Mouse (Mus musculus): Measurements from ENCODE around the gene Mafk. TPM values are rescaled to one million over a fixed set of nuclear protein-coding genes. Genes with fewer than 3 reads are reported as not detected.

Gene Mafk
- polyA plus RNA-seq, 1 experiment from 2014 or later: 18.3 TPM

DNA sequence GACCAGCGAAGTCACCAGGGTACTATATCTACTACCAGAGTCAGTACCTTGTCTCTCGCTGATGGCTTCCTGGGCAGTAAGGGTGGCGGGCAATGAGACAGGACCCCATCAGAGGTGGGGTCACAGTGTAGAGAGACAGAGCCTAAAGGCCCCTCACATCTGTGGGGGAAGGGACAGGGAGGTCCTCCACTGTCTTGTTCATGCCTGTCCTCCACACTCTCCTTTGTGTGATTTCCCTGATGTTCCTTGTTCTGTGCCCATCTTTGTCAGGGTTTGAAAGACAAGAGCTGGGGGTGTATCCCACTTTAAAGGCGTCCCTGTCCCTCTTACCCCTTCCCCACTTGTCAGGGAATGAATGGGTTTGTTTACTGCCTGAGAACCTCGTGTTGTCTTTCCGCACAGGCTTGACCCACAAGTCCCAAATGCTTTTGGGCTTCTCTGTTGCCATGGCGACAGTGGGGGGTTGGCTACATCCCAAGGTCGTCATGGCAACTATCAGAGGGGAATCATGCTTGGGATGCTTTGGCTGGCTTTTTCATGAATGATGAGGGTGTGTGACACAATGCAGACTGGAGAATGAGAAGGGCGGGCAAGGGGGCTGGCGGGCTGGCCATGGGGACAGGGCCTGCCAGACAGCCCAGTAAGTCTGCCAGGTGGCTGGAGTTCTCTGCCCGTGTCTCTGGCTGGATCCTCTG is 6.3 kb downstream of the Mafk start:
- Histone ChIP-seq H3K9me3 (no peaks in the 10 kb centered on the region), H3K4me1 (peaks cover 55% of the 10 kb centered on the region), H3K4me2 (peak overlapping the region; percentile 49), H3K36me3 (peaks cover 23% of the 10 kb centered on the region; the same call in 1 of the 2 replicates), H3K9ac (no peak overlapping the region), H3K4me3 (replicated peaks) (peak overlapping the region; percentile 10), H3K27ac (peak overlapping the region; percentile 73), H3K27me3 (replicated peaks) (no peaks in the 10 kb centered on the region)
- 37% methylated on average over 11 of the region's 11 CpGs for WGBS
- no peak for ATAC-seq (ENCODE audit: insufficient read depth, low FRiP score, low read depth)

DNA sequence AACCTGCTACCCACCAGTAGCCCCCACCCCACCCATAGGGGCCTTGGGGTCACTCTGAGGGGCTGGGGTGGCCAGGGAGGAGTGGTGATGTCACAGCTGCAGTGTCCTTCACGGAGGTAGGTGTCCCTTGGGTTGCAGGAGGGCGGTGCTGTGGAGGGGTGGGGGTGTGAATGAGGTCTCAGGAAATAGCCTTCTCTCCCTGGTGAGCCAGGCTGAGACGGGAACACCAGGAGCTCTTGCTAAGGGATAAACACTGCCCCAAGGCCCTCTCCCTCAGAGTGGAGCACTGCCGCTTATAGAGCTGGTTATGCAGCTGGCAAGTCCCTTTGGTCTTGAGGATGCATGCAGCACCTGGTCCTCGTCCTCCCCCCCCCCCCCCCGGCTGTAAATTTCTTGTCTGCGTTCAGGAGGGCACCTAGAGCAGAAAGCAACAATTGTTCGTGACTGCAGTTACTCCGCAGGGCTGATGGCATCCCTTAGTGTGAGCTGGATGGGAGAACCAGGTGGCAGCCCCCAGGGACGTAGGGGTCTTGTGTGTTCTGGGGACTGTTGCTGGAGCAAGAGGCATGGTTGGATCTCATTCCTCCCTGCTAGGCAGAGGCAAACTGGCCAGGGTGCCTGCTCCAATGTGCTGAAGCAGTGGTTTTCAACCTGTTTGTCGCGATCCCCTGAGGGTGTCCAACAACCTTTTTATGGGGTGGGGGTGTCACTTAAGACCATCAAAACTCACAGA is 7.0 kb downstream of the Mafk start:
- ATAC-seq (ENCODE audit: insufficient read depth, low FRiP score, low read depth): no peak
- 53% methylated on average over 12 of the region's 12 CpGs for WGBS

DNA sequence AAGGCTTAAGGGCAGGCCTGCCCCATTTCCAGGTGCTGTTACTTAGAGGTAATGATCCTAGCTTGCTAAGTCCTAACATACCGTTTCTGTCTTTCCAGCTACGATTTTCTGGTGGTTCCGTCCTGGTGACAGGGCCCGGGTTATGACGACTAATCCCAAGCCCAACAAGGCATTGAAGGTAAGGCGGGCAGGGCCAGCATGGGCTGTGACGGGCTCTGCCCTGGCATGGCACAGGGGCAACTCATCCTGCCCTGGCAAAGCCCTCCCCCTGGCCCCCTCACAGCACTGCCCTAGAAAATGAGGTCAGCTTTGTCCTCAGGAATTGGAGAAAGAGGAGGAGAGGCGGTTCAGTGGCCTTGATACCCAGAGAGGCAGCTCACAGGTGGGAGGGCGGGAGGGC is 7.7 kb downstream of the Mafk start:
- Histone ChIP-seq H3K9ac (no peak overlapping the region), H3K4me1 (peaks cover 48% of the 10 kb centered on the region), H3K27ac (no peak overlapping the region), H3K4me3 (replicated peaks) (no peak overlapping the region), H3K9me3 (no peaks in the 10 kb centered on the region), H3K4me2 (no peak overlapping the region), H3K36me3 (peaks cover 23% of the 10 kb centered on the region; the same call in 1 of the 2 replicates), H3K27me3 (replicated peaks) (no peaks in the 10 kb centered on the region)
- no peak for ATAC-seq (ENCODE audit: insufficient read depth, low FRiP score, low read depth)
- 90% methylated on average over 9 of the region's 9 CpGs for WGBS

More for the DNA sequence above, 7.0 kb downstream of the Mafk start:
- Histone ChIP-seq H3K9ac (no peak overlapping the region), H3K4me1 (peaks cover 48% of the 10 kb centered on the region), H3K27ac (peak overlapping the region; percentile 40; the same call in 1 of the 2 replicates), H3K36me3 (peaks cover 23% of the 10 kb centered on the region; the same call in 1 of the 2 replicates), H3K4me2 (no peak overlapping the region), H3K27me3 (replicated peaks) (no peaks in the 10 kb centered on the region), H3K9me3 (no peaks in the 10 kb centered on the region), H3K4me3 (replicated peaks) (no peak overlapping the region)

GRCm38 (mm10) chr5:139799801-139800590 is 8.7 kb downstream of the Mafk start:
- H3K27ac ChIP-seq: no peak overlapping the region
- H3K27me3 ChIP-seq (replicated peaks): no peaks in the 10 kb centered on the region
- H3K9me3 ChIP-seq: no peaks in the 10 kb centered on the region
- H3K36me3 ChIP-seq: peaks cover 23% of the 10 kb centered on the region; the same call in 1 of the 2 replicates
- no peak overlapping the region for H3K4me3 ChIP-seq (replicated peaks)
- no peak overlapping the region for H3K4me2 ChIP-seq
- H3K4me1 ChIP-seq: peaks cover 48% of the 10 kb centered on the region
- no peak for ATAC-seq (ENCODE audit: insufficient read depth, low FRiP score, low read depth)
- no peak overlapping the region for H3K9ac ChIP-seq
- WGBS: 93% methylated on average over 33 of the region's 33 CpGs

DNA sequence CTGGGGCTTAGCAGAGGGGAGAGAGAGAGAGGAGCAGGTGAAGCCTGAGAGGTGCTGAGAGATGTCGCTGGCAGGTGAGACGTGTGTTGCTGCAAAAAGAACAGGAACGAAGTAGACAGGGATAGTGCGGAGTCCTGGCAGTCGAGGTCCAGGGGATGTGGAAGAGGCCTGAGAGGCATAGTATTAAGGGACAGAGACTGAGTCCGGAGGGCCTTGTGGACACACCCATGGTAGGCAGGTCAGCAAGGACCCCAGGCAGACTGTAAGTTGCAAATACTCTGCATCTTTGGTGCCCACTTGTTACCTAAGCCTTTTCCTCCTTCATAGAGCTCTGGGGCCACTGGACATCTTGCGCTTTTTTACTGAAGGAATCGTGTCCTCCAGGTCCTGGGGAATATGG is 9.9 kb downstream of the Mafk start:
- H3K4me2 ChIP-seq: no peak overlapping the region
- no peak overlapping the region for H3K27ac ChIP-seq
- no peak for ATAC-seq (ENCODE audit: insufficient read depth, low FRiP score, low read depth)
- peaks cover 42% of the 10 kb centered on the region for H3K4me1 ChIP-seq
- H3K36me3 ChIP-seq: peaks cover 23% of the 10 kb centered on the region; the same call in 1 of the 2 replicates
- 94% methylated on average over 8 of the region's 8 CpGs for WGBS
- no peak overlapping the region for H3K9ac ChIP-seq
- H3K27me3 ChIP-seq (replicated peaks): no peaks in the 10 kb centered on the region
- H3K4me3 ChIP-seq (replicated peaks): no peak overlapping the region
- no peaks in the 10 kb centered on the region for H3K9me3 ChIP-seq

DNA sequence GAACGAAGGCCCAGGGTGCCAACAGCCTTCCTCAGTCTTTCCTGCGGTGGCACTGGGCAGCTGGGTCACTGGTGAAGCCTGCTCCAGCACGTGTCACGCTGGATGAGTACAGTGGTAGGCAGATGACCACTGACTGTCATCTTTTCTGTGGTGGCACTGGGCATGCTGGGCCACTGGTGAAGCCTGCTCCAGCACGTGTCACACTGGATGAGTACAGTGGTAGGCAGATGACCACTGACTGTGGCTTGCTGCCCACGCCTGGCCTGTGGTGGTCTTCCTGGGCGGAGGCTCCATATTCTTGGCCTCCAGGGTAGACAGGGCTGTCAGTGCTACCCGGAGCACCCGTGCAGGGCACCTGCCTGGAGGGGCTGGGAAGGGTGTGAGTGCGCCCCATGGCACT is 10.6 kb downstream of the Mafk start:
- no peaks in the 10 kb centered on the region for H3K9me3 ChIP-seq
- H3K4me1 ChIP-seq: peaks cover 35% of the 10 kb centered on the region
- no peak for ATAC-seq (ENCODE audit: insufficient read depth, low FRiP score, low read depth)
- no peak overlapping the region for H3K9ac ChIP-seq
- no peak overlapping the region for H3K4me2 ChIP-seq
- peaks cover 23% of the 10 kb centered on the region; the same call in 1 of the 2 replicates for H3K36me3 ChIP-seq
- H3K4me3 ChIP-seq (replicated peaks): no peak overlapping the region
- H3K27me3 ChIP-seq (replicated peaks): no peaks in the 10 kb centered on the region
- no peak overlapping the region for H3K27ac ChIP-seq
- WGBS: 93% methylated on average over 10 of the region's 10 CpGs

DNA sequence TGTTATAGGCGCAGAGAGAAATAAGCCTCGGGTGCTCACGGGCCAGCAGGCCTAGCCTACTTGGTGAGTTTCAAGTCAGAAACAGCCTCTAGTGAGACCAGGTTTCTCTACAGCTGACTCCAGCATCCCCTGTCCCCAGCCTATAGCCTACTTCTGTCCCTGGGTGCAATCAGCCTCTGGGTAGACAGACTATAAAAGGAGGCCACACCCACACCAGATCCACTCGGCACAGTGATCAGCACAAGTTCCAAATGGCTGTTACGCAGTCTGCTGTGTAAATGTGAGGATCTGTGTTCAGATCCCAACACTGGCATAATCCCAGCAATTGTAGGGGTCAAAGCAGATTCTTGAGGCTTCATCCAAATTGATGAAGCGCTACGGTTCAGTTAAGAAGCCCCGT is 11.9 kb downstream of the Mafk start:
- no peak for ATAC-seq (ENCODE audit: insufficient read depth, low FRiP score, low read depth)
- H3K27ac ChIP-seq: peak overlapping the region; percentile 31; the same call in 1 of the 2 replicates
- H3K36me3 ChIP-seq: peaks cover 23% of the 10 kb centered on the region; the same call in 1 of the 2 replicates
- H3K9ac ChIP-seq: no peak overlapping the region
- no peaks in the 10 kb centered on the region for H3K9me3 ChIP-seq
- WGBS: 76% methylated on average over 8 of the region's 8 CpGs
- H3K4me1 ChIP-seq: peaks cover 23% of the 10 kb centered on the region
- H3K4me3 ChIP-seq (replicated peaks): no peak overlapping the region
- peak overlapping the region; percentile 11; the same call in 1 of the 2 replicates for H3K4me2 ChIP-seq
- no peaks in the 10 kb centered on the region for H3K27me3 ChIP-seq (replicated peaks)

DNA sequence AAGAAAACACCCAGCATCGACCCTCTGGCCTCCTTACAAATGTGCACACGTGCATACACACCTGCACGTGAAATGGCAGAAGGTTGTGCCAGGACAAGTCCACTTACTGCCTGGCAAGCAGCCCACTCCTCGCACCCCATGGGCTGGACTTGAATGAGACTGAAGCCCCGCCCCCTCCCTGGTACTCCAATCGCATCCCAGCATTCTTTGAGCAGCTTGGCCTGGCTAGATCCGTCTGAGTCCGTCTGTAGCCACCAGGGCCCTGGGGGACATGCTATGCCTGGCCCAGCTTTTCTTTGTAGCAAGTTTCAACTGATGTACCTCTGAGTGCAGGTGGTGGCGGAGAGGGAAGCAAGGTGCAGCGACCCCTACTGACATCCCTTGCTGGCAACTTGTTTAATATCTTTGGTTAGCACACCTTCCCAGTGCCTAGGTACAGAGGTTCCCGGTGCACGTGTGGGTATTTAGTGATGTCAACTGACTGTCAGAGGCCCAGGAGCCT is 12.3 kb downstream of the Mafk start:
- peak overlapping the region; percentile 11 for H3K4me2 ChIP-seq
- no peaks in the 10 kb centered on the region for H3K27me3 ChIP-seq (replicated peaks)
- H3K4me3 ChIP-seq (replicated peaks): no peak overlapping the region
- H3K9ac ChIP-seq: no peak overlapping the region
- no peaks in the 10 kb centered on the region for H3K9me3 ChIP-seq
- H3K27ac ChIP-seq: peak overlapping the region; percentile 17; the same call in 1 of the 2 replicates
- WGBS: 13% methylated on average over 12 of the region's 12 CpGs
- peak; percentile 51 for ATAC-seq (ENCODE audit: insufficient read depth, low FRiP score, low read depth)
- peaks cover 23% of the 10 kb centered on the region; the same call in 1 of the 2 replicates for H3K36me3 ChIP-seq
- H3K4me1 ChIP-seq: peaks cover 18% of the 10 kb centered on the region; the same call in 1 of the 2 replicates

DNA sequence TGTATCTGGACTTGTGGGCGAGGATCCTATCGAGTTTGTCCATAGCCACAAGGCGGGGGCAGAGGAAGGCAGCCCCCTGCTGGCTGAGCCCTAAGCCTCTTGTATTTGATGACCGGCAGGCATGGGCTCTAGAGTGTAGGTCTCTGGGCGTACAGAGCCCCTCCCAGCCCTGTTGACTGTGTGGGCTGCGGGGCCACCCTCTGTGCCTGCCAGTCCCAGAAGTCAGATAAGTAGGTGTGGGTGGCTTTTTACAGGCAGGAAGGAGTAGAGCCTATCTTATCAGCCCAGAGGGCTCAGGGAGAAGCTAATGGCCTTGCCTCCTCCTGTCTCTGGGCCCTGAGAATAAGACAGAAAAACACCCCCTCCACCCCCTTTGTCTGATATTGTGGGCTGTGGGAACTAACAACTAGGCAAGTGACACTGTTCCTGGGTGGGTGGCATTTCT is 12.8 kb downstream of the Mafk start:
- H3K4me1 ChIP-seq: peaks cover 18% of the 10 kb centered on the region; the same call in 1 of the 2 replicates
- no peak overlapping the region for H3K9ac ChIP-seq
- peak overlapping the region; percentile 11 for H3K4me2 ChIP-seq
- peaks cover 23% of the 10 kb centered on the region; the same call in 1 of the 2 replicates for H3K36me3 ChIP-seq
- ATAC-seq (ENCODE audit: insufficient read depth, low FRiP score, low read depth): peak; percentile 95
- no peaks in the 10 kb centered on the region for H3K27me3 ChIP-seq (replicated peaks)
- no peak overlapping the region for H3K4me3 ChIP-seq (replicated peaks)
- no peaks in the 10 kb centered on the region for H3K9me3 ChIP-seq
- H3K27ac ChIP-seq: peak overlapping the region; percentile 70
- 6% methylated on average over 6 of the region's 6 CpGs for WGBS

GRCm38 (mm10) chr5:139804573-139805111 is 13.3 kb downstream of the Mafk start:
- Histone ChIP-seq H3K36me3 (peaks cover 20% of the 10 kb centered on the region; the same call in 1 of the 2 replicates), H3K4me1 (peaks cover 18% of the 10 kb centered on the region; the same call in 1 of the 2 replicates), H3K27me3 (replicated peaks) (no peaks in the 10 kb centered on the region), H3K4me3 (replicated peaks) (no peak overlapping the region), H3K27ac (peak overlapping the region; percentile 70), H3K9me3 (no peaks in the 10 kb centered on the region), H3K4me2 (no peak overlapping the region), H3K9ac (no peak overlapping the region)
- ATAC-seq (ENCODE audit: insufficient read depth, low FRiP score, low read depth): peak; percentile 32
- 77% methylated on average over 11 of the region's 11 CpGs for WGBS

GRCm38 (mm10) chr5:139805924-139806323 is 14.6 kb downstream of the Mafk start:
- H3K27ac ChIP-seq: no peak overlapping the region
- no peak overlapping the region for H3K9ac ChIP-seq

More at GRCm38 (mm10) chr5:139805924-139806323, 14.6 kb downstream of the Mafk start:
- peaks cover 9% of the 10 kb centered on the region; the same call in 1 of the 2 replicates for H3K36me3 ChIP-seq
- no peak overlapping the region for H3K4me2 ChIP-seq
- H3K4me3 ChIP-seq (replicated peaks): no peak overlapping the region
- peaks cover 18% of the 10 kb centered on the region; the same call in 1 of the 2 replicates for H3K4me1 ChIP-seq
- WGBS: 89% methylated on average over 8 of the region's 8 CpGs
- ATAC-seq (ENCODE audit: insufficient read depth, low FRiP score, low read depth): no peak; the same call in 1 of the 2 replicates
- no peaks in the 10 kb centered on the region for H3K9me3 ChIP-seq
- H3K27me3 ChIP-seq (replicated peaks): no peaks in the 10 kb centered on the region
